Mouse (Mus musculus): Measurements from ENCODE around the gene Slc35d1.

The Slc35d1 gene

DNA sequence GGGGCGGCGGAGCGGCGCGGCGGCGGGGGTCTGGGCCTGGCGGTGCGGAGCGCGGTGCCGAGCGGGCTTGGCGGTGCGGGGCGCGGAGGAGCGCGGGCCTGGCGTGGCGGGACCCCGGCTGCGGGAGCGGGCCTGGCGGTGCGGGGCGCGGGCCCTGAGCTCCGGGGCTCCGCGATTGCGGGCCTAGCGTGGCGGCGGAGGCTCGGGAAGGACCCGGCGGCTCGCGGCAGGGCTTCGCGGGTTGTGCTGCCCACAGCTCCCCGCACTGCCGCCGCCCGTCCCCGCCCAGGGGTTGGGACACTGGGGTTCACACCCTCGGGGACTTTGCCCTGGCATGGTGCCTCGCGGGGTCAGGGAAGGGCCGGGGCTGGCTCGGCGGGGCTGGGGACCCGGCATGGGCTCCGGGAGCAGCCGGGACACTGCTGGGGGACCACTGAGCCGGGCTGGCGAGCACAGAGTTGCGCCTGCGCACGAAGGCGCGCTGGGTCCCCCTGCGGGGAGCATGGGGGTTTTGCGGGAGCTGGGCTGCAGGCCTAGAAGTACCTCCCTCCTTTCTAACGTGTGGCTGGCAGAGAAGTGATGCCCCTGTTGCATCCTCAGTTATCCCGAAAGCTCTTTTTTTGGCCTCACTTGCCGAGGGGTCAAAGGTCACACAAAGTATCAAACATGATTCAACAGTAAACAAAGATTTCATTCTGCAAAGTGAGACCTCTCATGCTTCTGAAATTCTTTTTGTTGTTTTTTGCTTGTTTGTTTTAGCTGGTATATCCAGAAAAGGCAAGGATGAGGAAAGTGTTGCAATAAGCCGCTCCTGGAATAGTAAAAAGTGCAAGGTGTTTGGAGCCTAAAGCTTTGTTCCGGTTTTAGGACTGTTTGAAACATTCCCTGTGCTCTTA is at the start of gene Slc35d1:
TSS of gene Slc35d1 (minus strand) at position 240 of the 896 bp plus-strand sequence.
- DNase-seq (ENCODE audit: low read depth): peak; percentile 36

DNA sequence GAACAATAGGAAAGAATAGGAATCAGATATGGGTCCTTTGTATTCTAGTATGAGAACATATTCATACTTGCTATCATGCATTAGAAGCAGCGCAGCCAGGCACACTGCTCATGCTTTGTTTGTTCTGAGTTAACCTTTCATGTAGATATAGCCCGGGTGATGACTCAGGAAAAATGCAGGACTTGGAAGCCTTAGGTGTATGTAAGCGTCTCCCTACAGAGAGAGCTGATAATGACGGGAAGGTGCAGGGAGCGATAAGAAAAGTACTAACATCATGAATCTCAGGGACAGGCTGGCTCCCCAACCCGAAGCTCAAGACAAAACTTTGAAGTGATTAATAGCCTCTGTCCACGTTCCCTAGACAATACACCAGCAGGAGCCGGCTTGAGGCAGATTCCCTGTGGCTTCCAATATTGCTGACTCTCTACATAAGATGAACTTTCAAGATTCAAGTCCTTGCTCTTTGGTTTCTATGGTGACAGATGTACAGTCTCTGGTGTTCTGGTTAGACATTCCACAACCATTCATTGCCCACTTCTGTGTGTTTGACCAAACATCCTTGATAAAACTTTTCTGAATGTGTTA is 48.9 kb upstream of the Slc35d1 start:
- DNase-seq (ENCODE audit: low read depth): no peak

DNA sequence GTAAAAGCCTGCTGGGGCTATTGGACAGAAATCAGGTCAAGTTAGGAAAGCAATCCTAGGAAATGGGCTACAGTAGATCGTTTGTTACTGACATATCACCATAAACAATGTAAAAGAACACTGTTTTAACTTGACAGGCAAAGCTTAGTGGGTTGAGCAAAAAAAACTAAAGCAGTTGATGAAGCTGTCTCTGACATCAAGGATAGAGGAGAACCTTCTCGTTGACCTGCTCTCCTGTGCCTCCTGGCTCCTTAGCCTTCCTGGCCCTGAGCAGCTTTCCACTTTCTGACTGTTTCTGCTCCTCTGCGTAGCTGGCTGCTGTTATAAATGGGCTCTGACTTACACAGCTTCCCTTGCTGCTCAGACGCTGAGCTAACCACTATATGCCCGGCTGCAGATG is 48.4 kb upstream of the Slc35d1 start:
- DNase-seq (ENCODE audit: low read depth): no peak

DNA sequence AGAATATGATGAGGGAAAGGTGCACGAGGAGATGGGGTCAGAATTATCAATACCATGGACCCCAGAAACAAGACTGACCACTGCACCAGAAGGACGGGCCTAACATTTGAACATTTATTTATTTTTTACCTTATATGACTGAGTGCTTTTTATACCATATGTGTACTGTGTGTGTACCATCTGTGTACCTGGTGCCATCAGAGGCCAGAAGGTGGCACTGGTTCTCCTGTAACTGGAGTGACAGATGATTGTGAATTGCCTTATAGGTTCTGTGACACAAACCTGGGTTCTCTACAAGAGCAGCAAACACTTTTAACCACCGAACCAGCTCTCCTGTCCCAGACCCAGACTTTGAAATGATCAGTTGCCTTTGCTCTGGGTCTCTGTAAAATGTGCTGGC is 43.9 kb upstream of the Slc35d1 start:
- DNase-seq (ENCODE audit: low read depth): no peak

DNA sequence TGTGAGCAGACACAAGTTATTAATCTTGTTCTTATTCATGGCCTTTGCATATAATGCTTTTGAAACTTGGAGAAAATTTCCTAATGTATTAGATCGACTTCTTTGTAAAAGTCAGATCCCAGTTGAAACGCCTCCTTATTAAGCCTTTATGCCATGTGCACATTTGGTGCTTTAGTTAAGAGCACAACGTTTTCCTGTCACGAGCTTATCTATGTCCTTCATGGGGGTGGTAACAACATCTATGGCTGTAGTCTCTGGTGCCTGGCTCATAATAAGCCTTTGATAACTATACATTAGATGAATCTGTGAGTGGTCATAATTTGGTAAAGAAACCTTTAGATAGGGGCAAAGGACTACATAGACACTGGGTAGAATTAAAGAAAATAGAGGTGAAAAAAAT is 38.9 kb upstream of the Slc35d1 start:
- no peak for DNase-seq (ENCODE audit: low read depth)

DNA sequence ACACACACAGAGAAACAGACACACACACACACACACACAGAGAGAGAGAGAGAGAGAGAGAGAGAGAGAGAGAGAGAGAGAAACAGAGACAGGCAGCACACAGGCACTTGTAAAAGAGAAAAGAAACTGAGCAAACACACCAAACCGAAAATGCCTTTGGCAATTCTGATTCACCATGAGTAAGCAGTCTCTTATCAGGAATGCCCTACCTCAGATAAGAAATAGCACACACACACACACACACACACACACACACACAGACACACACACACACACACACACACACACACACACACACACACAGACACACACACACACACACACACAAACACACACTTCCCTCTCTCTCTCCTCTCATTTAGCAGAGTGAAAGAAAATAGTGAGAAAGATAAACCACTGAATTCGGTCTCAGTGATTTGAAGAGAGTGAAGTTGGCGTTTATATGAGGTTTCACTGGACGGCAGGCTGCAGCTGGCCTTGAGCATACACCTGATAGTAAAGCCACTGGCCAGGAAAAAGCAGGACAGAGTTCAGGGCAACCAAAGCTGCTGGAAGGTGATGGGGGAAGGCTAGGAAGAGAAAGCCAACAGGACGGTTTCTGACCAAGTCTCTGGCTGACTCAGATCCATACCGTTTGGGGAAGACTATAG is 34.6 kb upstream of the Slc35d1 start:
- no peak for DNase-seq (ENCODE audit: low read depth)

DNA sequence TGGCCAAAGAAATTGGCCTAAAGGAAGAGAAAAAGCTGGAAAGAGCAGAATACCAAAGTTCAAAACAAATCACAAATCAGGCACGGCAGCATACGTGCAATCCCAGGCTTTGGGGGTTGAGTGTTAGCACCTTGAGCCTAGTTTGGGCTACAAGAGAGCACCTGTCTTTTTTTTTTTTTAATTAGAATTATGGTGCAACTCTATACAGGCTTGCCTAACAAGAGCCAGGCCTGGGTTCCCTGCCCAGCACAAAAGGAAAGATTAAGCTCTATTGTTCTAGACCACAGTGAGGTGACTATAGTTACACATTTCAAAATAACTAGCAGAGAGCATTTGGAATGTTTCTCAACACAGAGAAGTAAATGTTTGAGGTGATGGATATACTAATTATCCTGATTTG is 32.8 kb upstream of the Slc35d1 start:
- DNase-seq (ENCODE audit: low read depth): no peak

DNA sequence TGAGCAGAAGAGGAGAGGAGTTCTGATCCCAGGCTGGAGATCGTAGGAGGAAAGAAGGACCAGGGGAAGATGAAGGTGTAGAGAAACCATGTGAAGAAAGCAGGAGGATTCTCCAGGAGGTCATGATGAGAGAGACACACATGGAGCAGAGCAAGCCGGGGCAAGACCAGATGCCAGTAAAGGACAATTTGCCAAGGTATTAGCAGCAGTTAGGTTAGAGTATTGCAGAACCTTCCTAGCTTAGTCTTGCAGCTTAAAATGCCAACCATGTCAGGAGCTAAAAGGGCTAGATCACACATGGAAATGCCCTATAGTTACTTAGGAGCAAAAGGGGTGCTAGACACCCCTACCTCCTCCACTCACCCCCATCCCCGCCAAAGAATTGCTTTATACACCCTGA is 32.3 kb upstream of the Slc35d1 start:
- no peak for DNase-seq (ENCODE audit: low read depth)

DNA sequence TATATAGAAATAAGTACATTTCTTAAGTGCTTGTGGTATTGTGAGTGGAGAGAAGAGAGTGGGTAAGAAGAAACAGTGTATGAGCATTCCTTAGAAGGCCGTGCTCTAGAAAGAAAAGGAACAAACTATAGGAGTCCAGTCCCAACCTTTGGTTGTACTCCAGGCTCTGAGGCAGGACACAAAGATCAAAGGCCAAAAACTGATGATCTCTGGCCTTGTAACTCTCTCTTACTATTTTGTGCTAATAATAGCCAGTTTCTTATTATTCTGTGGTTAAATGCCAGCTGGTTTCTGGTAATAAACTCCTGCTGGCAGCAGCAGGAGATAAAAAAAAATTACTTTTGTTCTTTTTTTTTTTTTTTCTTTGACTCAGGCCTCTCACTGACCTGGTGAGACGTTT is 17.2 kb upstream of the Slc35d1 start:
- DNase-seq (ENCODE audit: low read depth): no peak

DNA sequence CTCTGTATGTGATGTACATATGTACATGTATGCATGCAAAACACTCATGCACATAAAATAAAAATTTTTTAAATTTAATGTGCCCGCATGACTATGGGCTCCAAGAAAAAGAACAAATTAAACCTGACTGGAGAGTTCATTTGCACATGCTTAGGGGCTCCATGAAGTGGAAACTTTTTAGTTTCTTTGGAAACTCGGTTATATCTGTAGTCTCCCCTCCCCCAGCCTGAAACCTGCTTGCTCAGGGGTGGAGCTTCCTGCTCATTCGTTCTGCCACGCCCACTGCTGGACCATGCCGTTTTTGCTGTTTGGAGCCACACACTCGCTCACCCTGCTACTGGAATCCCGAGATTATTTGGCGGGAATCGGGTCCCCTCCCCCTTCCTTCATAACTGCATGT is 7.9 kb upstream of the Slc35d1 start:
- no peak for DNase-seq (ENCODE audit: low read depth)

DNA sequence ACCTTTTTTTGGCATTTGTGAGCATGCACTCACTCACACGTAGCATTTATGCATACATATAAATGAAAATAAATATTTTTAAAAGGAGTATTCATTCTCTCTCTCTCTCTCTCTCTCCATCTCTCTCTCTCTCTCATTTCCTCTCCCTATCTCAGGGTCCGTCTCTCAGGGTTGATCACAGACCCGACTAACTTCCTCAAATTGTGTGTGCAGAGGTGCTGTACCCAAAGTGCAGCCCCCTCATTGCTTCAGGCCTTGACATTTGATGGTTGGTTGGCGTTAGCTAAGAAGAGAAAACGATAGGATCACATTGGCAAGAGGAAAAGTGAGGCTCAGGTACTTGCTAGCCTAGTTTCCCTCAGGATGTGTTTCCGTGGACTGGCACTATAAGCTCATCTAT is 6.8 kb upstream of the Slc35d1 start:
- no peak for DNase-seq (ENCODE audit: low read depth)

DNA sequence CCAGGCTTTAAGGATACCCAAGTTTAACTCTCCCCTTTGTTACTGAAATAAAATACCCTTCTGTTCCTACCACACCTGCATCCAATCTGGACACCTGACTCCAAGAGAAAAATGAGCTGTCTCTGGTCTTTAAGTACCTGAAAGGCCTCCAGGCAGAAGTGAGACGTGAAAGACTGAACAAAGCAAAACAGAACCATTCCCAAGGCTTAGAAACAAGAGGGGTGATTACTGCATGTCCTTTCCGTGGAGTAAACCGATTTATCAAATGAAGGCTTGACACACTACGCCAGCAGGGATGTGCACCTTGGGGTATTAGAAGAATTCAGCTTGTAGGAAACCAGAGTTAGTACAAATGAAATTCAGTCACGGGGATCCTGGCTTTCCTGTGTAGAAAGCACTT is 4.0 kb upstream of the Slc35d1 start:
- DNase-seq (ENCODE audit: low read depth): no peak

DNA sequence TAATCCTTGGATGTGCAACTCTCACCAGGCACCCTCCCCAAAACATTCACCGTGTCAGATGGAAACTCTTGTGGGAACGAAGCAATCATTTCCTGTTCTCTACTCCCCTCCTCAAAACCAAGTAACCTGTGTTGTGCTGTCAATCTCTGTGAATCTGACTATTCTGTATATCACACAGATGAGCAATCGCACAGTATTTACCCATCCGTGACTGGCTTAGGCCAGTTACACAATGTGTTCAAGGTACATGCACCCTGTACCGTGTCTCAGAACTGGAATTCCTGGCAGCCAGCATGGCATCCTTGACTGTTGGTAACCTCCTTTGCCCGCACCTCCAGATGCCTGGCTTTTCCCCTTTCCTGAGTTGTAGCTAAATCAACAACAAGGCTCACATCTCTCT is 1.1 kb upstream of the Slc35d1 start:
- DNase-seq (ENCODE audit: low read depth): no peak

DNA sequence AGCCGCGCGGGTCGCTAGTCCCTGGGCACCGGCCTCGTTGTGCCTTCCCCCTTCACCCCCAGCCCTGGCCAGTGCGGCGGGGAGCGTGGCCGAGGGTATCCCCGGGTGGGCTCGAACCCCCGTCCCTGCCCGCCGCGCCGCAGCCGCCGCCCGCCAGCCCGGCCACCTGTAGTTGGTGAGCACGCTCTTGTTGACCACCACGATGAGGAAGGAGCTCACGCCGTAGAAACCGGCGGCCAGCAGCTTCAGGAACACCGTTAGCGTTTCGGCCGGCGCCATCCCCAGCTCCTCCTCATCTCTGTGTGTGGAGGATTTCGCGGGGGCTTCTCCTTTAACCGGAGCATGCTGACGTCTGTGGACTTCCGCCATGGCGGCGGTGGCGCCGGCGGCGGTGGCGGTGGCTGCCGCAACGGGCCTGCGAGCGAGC is 453 bp downstream of the Slc35d1 start:
- DNase-seq (ENCODE audit: low read depth): no peak

DNA sequence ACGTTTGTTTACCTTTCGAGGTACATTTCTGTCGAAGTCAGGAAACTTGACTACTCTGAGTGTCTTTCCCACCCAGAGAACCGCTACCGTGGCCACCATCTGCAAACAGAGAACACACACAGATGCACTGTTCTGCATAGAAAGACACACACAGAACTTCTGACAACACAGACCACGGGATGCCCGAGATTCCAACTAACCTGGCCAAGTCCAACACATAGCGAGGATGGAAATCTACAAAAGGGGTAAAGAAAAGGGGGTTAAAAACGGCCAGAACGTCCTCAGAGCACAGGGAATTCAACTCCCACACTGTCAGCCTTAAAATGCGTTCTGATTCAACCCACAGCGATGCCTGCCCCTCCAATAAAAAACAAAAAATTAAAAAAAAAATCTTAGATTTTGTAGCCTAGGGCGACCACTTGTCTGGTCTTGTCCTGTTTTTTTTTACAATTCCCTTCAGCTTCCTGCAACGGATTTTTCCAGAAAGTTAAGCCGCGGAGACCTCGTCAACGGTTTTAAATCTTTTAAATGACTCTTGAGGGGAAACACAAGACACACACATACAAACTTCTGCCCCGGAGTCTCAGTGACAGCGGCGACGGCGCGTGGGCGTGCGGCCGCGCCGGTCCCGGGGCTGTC is 986 bp downstream of the Slc35d1 start:
- DNase-seq (ENCODE audit: low read depth): no peak

DNA sequence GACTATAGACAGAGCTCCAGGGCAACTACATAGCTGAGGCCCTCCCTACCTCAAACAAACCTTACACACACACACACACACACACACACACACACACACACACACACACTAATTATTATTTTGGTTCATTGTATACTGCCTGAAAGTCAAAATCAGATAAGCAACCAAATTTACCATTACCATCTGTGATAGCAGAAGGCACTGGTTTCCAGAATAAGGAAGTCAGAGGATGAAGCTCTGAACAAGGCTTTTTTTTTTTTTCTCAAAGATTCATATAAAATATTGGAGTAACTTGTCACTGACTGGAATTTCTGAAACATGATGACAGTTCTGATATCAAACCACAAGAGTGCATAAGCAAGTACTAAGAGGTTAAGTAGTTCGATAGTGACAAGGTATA is 6.4 kb downstream of the Slc35d1 start:
- no peak for DNase-seq (ENCODE audit: low read depth)

DNA sequence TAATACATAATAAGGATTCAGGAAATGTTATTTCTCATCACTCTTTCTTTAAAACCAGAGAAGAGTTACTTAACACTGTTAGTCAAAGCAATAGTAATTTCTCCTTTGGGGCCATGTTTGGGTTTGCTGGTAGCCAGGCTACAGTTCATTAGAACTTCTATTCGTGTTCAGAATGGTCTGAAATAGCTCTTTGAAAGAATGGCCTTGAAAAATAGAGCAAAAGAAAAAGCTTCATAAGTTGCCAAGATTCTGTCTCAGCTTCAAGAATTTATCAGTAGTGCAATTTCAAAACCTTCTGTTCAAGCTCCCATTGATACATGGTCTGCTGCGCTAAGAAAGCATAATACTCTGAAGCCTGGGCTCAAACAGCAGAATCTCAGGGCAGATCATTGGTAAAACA is 11.3 kb downstream of the Slc35d1 start:
- no peak for DNase-seq (ENCODE audit: low read depth)

DNA sequence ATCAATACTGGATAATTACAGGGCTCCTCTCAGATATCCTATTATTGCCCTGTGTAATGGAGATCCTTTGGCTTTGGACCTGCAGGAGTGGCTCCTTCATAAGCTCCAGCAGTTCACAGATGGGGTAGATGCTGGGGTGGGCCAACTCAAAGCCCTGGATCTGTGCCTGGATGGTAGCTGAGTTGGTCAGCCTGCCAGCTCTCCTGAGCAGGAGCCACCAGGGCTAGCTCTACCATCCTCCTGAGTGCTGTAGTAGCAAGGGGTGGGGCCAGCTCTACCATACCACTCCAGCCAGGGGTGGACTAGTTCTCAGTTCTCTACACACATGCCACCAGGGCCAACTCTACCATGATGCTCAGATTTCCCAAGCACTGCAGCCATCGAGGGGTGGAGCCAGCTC is 14.9 kb downstream of the Slc35d1 start:
- DNase-seq (ENCODE audit: low read depth): no peak

DNA sequence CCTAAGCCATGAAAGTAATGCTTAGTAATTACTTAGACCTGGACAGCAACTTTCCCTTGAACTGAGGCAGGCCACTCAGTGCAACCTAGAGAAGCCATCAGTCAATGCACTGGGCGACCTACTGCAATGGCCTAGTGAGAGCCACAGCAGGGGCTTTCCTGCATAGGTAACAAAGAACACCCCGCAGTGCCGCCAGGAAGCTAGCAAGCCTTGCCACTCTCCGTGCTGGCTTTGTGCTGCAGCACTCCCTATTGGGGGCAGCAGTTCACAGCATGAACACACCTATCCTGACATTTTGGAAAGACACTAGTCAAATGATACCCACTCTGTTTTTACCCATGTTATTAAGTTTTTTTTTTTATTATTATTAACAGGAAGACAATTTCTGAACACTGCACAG is 15.9 kb downstream of the Slc35d1 start:
- no peak for DNase-seq (ENCODE audit: low read depth)

DNA sequence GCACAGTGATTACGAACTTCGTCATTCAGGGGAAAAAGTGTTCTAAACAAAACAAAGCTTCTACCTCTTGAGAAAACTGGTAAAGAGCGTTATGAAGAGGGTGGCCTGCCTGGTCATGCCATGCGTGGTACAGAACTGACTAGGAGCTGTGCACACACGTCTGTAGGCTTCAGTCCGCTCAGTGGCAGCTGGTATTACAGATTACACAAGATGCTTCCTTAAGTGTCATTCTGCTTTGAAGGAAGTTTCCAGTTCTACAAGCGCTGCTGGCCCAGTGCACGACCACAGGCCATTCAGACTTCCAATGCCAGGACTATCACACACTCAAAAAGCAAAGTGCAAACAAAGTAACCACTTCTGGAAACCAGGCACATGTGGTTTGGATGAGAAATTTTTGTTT is 17.6 kb downstream of the Slc35d1 start:
- DNase-seq (ENCODE audit: low read depth): no peak

DNA sequence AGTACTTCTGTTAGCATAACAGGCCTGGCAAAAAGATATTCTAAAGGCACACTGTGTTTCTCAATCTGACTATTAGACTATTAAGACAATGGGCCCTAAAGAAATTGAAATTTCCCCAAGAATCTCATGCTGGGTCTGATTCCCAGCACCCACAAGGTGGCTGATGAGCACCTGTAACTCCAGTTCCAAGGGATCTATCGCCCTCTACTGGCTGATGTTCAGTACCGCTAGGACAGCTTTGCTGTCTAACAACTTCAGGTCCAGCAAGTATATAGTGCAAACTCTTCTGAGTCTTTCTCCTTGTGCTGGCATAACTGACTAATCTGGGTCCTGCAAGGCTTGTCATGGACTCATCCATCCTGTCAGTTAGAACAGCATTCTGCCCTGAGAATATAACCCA is 22.5 kb downstream of the Slc35d1 start:
- no peak for DNase-seq (ENCODE audit: low read depth)

DNA sequence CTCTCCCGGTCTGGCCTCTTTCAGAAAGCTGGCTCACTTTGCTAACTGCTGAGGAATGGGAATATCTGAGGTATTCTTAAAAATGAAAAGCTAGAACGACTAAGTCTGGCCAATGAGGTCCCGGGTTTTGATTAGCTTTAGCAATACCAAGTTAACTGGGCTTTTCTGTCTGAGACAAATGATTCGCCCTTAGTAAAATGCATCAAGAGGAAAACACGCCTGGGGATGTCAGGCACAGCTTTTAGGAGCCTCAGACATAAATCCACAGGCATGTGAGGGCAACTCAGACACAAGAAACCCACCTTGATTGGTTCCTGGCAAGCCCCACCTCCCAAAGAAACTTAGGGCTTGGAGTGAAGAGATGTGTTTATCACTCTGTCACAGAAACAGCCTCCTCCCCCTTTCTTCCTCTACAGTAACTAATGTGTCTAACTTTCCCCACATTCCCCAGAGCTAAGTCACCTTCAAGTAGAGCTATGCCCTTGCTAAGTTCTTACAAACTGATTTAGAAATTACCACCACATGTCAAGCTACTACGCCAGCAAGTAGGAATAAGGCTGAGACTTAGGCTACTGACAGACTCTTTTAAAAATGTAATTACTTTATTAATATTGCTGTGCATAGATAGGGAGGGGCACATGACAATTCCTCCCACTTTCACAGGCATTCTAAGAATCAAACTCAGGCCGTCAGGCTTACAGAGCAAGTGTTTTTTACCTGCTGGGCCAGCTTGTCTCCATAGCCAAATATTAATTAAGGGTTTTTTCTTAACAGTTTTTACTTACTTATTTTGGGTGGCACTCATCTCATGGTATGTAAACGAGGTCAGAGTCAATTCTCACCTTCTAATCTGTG is 26.0 kb downstream of the Slc35d1 start:
- DNase-seq (ENCODE audit: low read depth): no peak

All from c-Kit-positive CD71-negative TER-119-negative erythroid progenitor cells, embryonic 14.5 days (primary cell).